Mouse (Mus musculus) frontal cortex, postnatal 14 days (tissue): Measurements from ENCODE around the gene Aven.

Experiments
- DNase-seq, 2 experiments: peaks; one replicate each; pipeline ENCODE4 v3.0.0; 2022; ENCODE audit warnings: low spot score in 2 of 2

The Aven gene

GRCm38 (mm10) chr2:112656131-112656530, 163.4 kb downstream of the Aven start:
- DNase-seq: no peak

GRCm38 (mm10) chr2:112669461-112669860, 176.7 kb downstream of the Aven start:
- DNase-seq: no peak

- no peak for DNase-seq
These were observed 183.4 kb downstream of the Aven start for GRCm38 (mm10) chr2:112676175-112676574.

- no peak for DNase-seq
These were observed 184.0 kb downstream of the Aven start for GRCm38 (mm10) chr2:112676721-112677120.

- DNase-seq: no peak
These were observed 184.5 kb downstream of the Aven start for GRCm38 (mm10) chr2:112677246-112677645.

DNA sequence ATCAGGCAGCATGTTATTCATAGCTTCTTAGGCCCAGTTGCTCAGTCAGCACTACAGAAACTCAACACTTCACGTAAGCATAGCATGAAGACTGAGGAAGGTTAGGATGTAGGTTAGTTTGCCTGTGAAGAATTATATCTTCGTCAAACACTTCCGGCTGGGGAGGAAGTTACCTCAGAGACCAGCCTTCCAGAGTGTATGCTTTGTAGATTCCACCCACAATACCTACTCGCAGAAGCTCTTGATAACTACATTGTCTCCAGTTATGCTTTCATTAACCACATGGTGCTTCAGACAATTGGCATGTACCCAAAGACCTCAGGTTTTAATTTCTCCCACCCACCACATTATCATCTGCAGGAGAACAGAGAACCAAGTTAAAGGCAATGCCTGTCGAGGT, 189.1 kb downstream of the Aven start:
- DNase-seq: no peak
